Mouse (Mus musculus): ENCODE data around the gene Uck1.

DNA sequence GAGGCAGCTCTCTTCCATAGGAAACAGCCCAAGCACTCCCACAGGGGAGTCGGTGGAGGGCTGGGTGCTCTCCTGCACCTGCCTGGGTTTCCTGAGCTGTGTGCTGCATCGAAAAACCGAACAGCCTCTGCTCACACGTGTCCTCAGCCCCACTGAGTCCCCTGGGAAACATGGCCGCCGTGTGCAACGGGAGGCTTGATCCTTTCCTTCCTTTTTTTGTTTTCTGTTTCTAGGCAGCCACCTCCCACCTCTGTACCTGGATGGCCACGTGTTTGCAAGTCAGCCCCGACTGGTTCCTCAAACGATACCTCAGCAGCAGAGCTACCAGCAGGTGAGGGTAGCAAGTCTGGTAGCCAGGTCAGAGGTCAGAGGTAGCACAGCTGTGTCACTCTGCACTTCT is 37.9 kb downstream of the Uck1 start:
- TF ChIP-seq CTCF (IDR thresholded peaks at IDR 0.05; ENCODE audit: extremely low read depth, insufficient read length, insufficient replicate concordance, low read depth, low read length), result no peak
- no peak for TF ChIP-seq POLR2A (IDR thresholded peaks at IDR 0.05; ENCODE audit: low read depth, low read length)

Data from small intestine, adult 2 months (tissue).